Mouse (Mus musculus): ENCODE data around the gene Anks1.

- no peak for TF ChIP-seq CHD2 (IDR thresholded peaks at IDR 0.05; ENCODE audit: low read depth, low read length)
- no peak for TF ChIP-seq HCFC1 (IDR thresholded peaks at IDR 0.05; ENCODE audit: borderline replicate concordance, insufficient read depth, low read length)
- no peak for TF ChIP-seq MAFK (IDR thresholded peaks at IDR 0.05; ENCODE audit: insufficient read depth, low read depth, low read length)
- no peak for TF ChIP-seq ZC3H11A (IDR thresholded peaks at IDR 0.05; ENCODE audit: borderline replicate concordance, low read depth, low read length)
- no peak for TF ChIP-seq ZNF384 (IDR thresholded peaks at IDR 0.05; ENCODE audit: low read depth, low read length)
Measured at GRCm38 (mm10) chr17:28087430-28087829, 178.3 kb downstream of the Anks1 start.
